Mouse (Mus musculus) stomach, embryonic 16.5 days (tissue): ENCODE data around the gene Traf3ip2. TPM values are rescaled to one million over a fixed set of nuclear protein-coding genes. Genes with fewer than 3 reads are reported as not detected.
A peak's percentile ranks its signal among the peaks of the same experiment; 100 is the strongest.

Experiments used
- ATAC-seq: fragments of 200-750 bp; cut with Nextera tagmentation; 2 replicates; pipeline ENCODE4 v1.8.0; 2017; ENCODE audit warnings: moderate number of reproducible peaks, moderate TSS enrichment; ENCODE audit not compliant: insufficient read depth, low FRiP score
- H3K27ac ChIP-seq: fragments of 300-500 bp; sonication (generic); 2 replicates; pipeline ENCODE4 v1.5.1; 2014; ENCODE audit warnings: low read length
- H3K27me3 ChIP-seq: fragments of 300-500 bp; sonication (generic); 2 replicates; pipeline ENCODE4 v1.6.1; 2014; ENCODE audit warnings: low read length, control low read depth, mixed read lengths; ENCODE audit not compliant: control insufficient read depth, insufficient read depth
- H3K36me3 ChIP-seq: fragments of 300-500 bp; sonication (generic); 2 replicates; pipeline ENCODE4 v1.6.1; 2014; ENCODE audit warnings: low read length; ENCODE audit not compliant: control insufficient read depth, insufficient read depth
- H3K4me1 ChIP-seq: fragments of 300-500 bp; sonication (generic); 2 replicates; pipeline ENCODE4 v1.6.1; 2014; ENCODE audit warnings: low read length, control low read depth, mixed read lengths; ENCODE audit not compliant: control insufficient read depth, insufficient read depth
- H3K4me2 ChIP-seq: fragments of 300-500 bp; sonication (generic); 2 replicates; pipeline ENCODE4 v1.6.1; 2014; ENCODE audit warnings: low read depth, low read length, mixed read lengths
- H3K4me3 ChIP-seq: fragments of 300-500 bp; sonication (generic); replicated peaks from 2 replicates; pipeline ENCODE4 v1.5.1; 2014; ENCODE audit warnings: mild to moderate bottlenecking, low read length
- H3K9ac ChIP-seq: fragments of 300-500 bp; sonication (generic); 2 replicates; pipeline ENCODE4 v1.6.1; 2014; ENCODE audit warnings: low read length
- H3K9me3 ChIP-seq: fragments of 300-500 bp; sonication (generic); replicated peaks from 2 replicates; pipeline ENCODE4 v1.6.1; 2016; ENCODE audit warnings: low read length, control low read depth; ENCODE audit not compliant: control insufficient read depth
- WGBS: fragments of 180-500 bp; shearing (Covaris S2); extraction: QIAGEN DNeasy Blood & Tissue Kit; methylation state at CpG from one replicate; pipeline ENCODE4 v1.1.7; 2014; 5-methylcytosine and 5-hydroxymethylcytosine counted together
- polyA plus RNA-seq: library from polyadenylated mRNA; unstranded; fragments of >200 nt; fragmentation: Nextera tagmentation; extraction: Ambion mirVana; gene quantifications from 2 replicates; pipeline ENCODE4 v1.2.1, GENCODE M21; 2015

The Traf3ip2 gene
- polyA plus RNA-seq, 1 experiment from 2014 or later, result 32.1 TPM

GRCm38 (mm10) chr10:39612989-39613831 lies 476 bp downstream of the Traf3ip2 start:
- Histone ChIP-seq H3K4me2 (peak overlapping the region; percentile 63), H3K9ac (peak overlapping the region; percentile 92), H3K4me1 (peaks cover 42% of the 10 kb centered on the region), H3K9me3 (peaks cover 5% of the 10 kb centered on the region; the same call in 1 of the 2 replicates), H3K36me3 (peaks cover 9% of the 10 kb centered on the region; the same call in 1 of the 2 replicates), H3K4me3 (peak overlapping the region; percentile 64), H3K27me3 (no peaks in the 10 kb centered on the region), H3K27ac (peak overlapping the region; percentile 99)
- peak; percentile 78 for ATAC-seq
- 3% methylated on average over 26 of the region's 26 CpGs for WGBS

- peak overlapping the region; percentile 63 for H3K4me2 ChIP-seq
- 6% methylated on average over 2 of the region's 2 CpGs for WGBS
- no peaks in the 10 kb centered on the region for H3K27me3 ChIP-seq
- peak overlapping the region; percentile 99 for H3K27ac ChIP-seq
- H3K9me3 ChIP-seq, result peaks cover 1% of the 10 kb centered on the region; the same call in 1 of the 2 replicates
- peak overlapping the region; percentile 92 for H3K9ac ChIP-seq
- peaks cover 42% of the 10 kb centered on the region for H3K4me1 ChIP-seq
- H3K4me3 ChIP-seq, result peak overlapping the region; percentile 64
- no peak for ATAC-seq
- peaks cover 5% of the 10 kb centered on the region; the same call in 1 of the 2 replicates for H3K36me3 ChIP-seq
These were observed 1.2 kb downstream of the Traf3ip2 start for GRCm38 (mm10) chr10:39613973-39614372.

GRCm38 (mm10) chr10:39614676-39615075 lies 1.9 kb downstream of the Traf3ip2 start:
- no peaks in the 10 kb centered on the region for H3K27me3 ChIP-seq
- H3K4me2 ChIP-seq, result peak overlapping the region; percentile 63
- ATAC-seq, result peak; percentile 76
- no peaks in the 10 kb centered on the region for H3K9me3 ChIP-seq
- H3K36me3 ChIP-seq, result peaks cover 4% of the 10 kb centered on the region; the same call in 1 of the 2 replicates
- H3K9ac ChIP-seq, result peak overlapping the region; percentile 92; the same call in 1 of the 2 replicates
- peak overlapping the region; percentile 99 for H3K27ac ChIP-seq
- 9% methylated on average over 6 of the region's 6 CpGs for WGBS
- H3K4me3 ChIP-seq, result peak overlapping the region; percentile 64
- peaks cover 42% of the 10 kb centered on the region for H3K4me1 ChIP-seq

- no peaks in the 10 kb centered on the region for H3K27me3 ChIP-seq
- no peak for ATAC-seq
- H3K36me3 ChIP-seq, result peaks cover 4% of the 10 kb centered on the region; the same call in 1 of the 2 replicates
- peak overlapping the region; percentile 92 for H3K9ac ChIP-seq
- peak overlapping the region; percentile 64 for H3K4me3 ChIP-seq
- WGBS, result 73% methylated on average over 12 of the region's 12 CpGs
- peak overlapping the region; percentile 99 for H3K27ac ChIP-seq
- H3K4me2 ChIP-seq, result peak overlapping the region; percentile 63
- H3K4me1 ChIP-seq, result peaks cover 42% of the 10 kb centered on the region
- no peaks in the 10 kb centered on the region for H3K9me3 ChIP-seq
These were observed 2.9 kb downstream of the Traf3ip2 start for GRCm38 (mm10) chr10:39615531-39616229.

- peak overlapping the region; percentile 18; the same call in 1 of the 2 replicates for H3K9ac ChIP-seq
- no peak overlapping the region for H3K27ac ChIP-seq
- no peaks in the 10 kb centered on the region for H3K27me3 ChIP-seq
- no peak for ATAC-seq
- H3K36me3 ChIP-seq, result peaks cover 4% of the 10 kb centered on the region; the same call in 1 of the 2 replicates
- H3K4me1 ChIP-seq, result peaks cover 38% of the 10 kb centered on the region
- H3K4me3 ChIP-seq, result no peak overlapping the region
- 0 out of 2 replicates have a peak overlapping the region, but pooled peaks have one; percentile 63 for H3K4me2 ChIP-seq
- WGBS, result 79% methylated on average over 9 of the region's 9 CpGs
- H3K9me3 ChIP-seq, result no peaks in the 10 kb centered on the region
These were observed 3.5 kb downstream of the Traf3ip2 start for GRCm38 (mm10) chr10:39616230-39616590.

GRCm38 (mm10) chr10:39616626-39617025 lies 3.9 kb downstream of the Traf3ip2 start:
- no peak overlapping the region for H3K4me3 ChIP-seq
- no peaks in the 10 kb centered on the region for H3K9me3 ChIP-seq
- ATAC-seq, result no peak
- 83% methylated on average over 8 of the region's 8 CpGs for WGBS
- peaks cover 34% of the 10 kb centered on the region for H3K4me1 ChIP-seq
- peaks cover 4% of the 10 kb centered on the region; the same call in 1 of the 2 replicates for H3K36me3 ChIP-seq
- peak overlapping the region; percentile 18; the same call in 1 of the 2 replicates for H3K9ac ChIP-seq
- H3K4me2 ChIP-seq, result no peak overlapping the region
- H3K27me3 ChIP-seq, result no peaks in the 10 kb centered on the region
- H3K27ac ChIP-seq, result no peak overlapping the region

- no peak for ATAC-seq
- Histone ChIP-seq H3K9ac (no peak overlapping the region), H3K4me3 (no peak overlapping the region), H3K27me3 (no peaks in the 10 kb centered on the region), H3K4me2 (no peak overlapping the region), H3K27ac (no peak overlapping the region), H3K36me3 (peaks cover 4% of the 10 kb centered on the region; the same call in 1 of the 2 replicates), H3K9me3 (no peaks in the 10 kb centered on the region), H3K4me1 (peaks cover 28% of the 10 kb centered on the region)
- 64% methylated on average over 10 of the region's 10 CpGs for WGBS
These were observed 5.7 kb downstream of the Traf3ip2 start for GRCm38 (mm10) chr10:39618431-39618830.

GRCm38 (mm10) chr10:39620626-39621025 lies 7.9 kb downstream of the Traf3ip2 start:
- peaks cover 36% of the 10 kb centered on the region for H3K4me1 ChIP-seq
- 81% methylated on average over 5 of the region's 5 CpGs for WGBS

More at GRCm38 (mm10) chr10:39620626-39621025, 7.9 kb downstream of the Traf3ip2 start:
- no peak for ATAC-seq
- H3K27me3 ChIP-seq, result no peaks in the 10 kb centered on the region
- H3K36me3 ChIP-seq, result peaks cover 4% of the 10 kb centered on the region; the same call in 1 of the 2 replicates
- no peak overlapping the region for H3K4me3 ChIP-seq
- H3K9me3 ChIP-seq, result no peaks in the 10 kb centered on the region
- H3K27ac ChIP-seq, result no peak overlapping the region
- no peak overlapping the region for H3K9ac ChIP-seq
- no peak overlapping the region for H3K4me2 ChIP-seq
